Mouse (Mus musculus) neural tube, embryonic 14.5 days (tissue): ENCODE results near the gene Usp42. TPM values are rescaled to one million over a fixed set of nuclear protein-coding genes. Genes with fewer than 3 reads are reported as not detected.

Experiments
- ATAC-seq: fragments of 200-750 bp; cut with Nextera tagmentation; 2 replicates; pipeline ENCODE4 v1.8.0; 2017; ENCODE audit warnings: low read depth, mild to moderate bottlenecking, moderate TSS enrichment, moderate library complexity
- H3K27ac ChIP-seq: fragments of 300-500 bp; sonication (generic); 2 replicates; pipeline ENCODE4 v1.5.1; 2014; ENCODE audit warnings: low read depth, mild to moderate bottlenecking, control low read depth, low read length, moderate library complexity, mixed read lengths
- H3K27me3 ChIP-seq: fragments of 300-500 bp; sonication (generic); 2 replicates; pipeline ENCODE4 v1.6.1; 2014; ENCODE audit warnings: low read length; ENCODE audit not compliant: control insufficient read depth, insufficient read depth
- H3K36me3 ChIP-seq: fragments of 300-500 bp; sonication (generic); 2 replicates; pipeline ENCODE4 v1.6.1; 2014; ENCODE audit warnings: low read length, mixed read lengths; ENCODE audit not compliant: control insufficient read depth, insufficient read depth
- H3K4me1 ChIP-seq: fragments of 300-500 bp; sonication (generic); 2 replicates; pipeline ENCODE4 v1.6.1; 2014; ENCODE audit warnings: low read length; ENCODE audit not compliant: control insufficient read depth, insufficient read depth
- H3K4me2 ChIP-seq: fragments of 300-500 bp; sonication (generic); 2 replicates; pipeline ENCODE4 v1.6.1; 2014; ENCODE audit warnings: mild to moderate bottlenecking, low read depth, low read length, control low read depth
- H3K4me3 ChIP-seq: fragments of 300-500 bp; sonication (generic); 2 replicates; pipeline ENCODE4 v1.5.1; 2014; ENCODE audit warnings: low read depth, low read length, control low read depth, mixed read lengths
- H3K9ac ChIP-seq: fragments of 300-500 bp; sonication (generic); replicated peaks from 2 replicates; pipeline ENCODE4 v1.6.1; 2014; ENCODE audit warnings: low read depth, mild to moderate bottlenecking, control low read depth, low read length, mixed read lengths
- H3K9me3 ChIP-seq: fragments of 300-500 bp; sonication (generic); 2 replicates; pipeline ENCODE4 v1.6.1; 2016; ENCODE audit warnings: low read length; ENCODE audit not compliant: control insufficient read depth
- WGBS: fragments of 180-500 bp; shearing (Covaris S2); extraction: QIAGEN DNeasy Blood & Tissue Kit; methylation state at CpG from one replicate; pipeline ENCODE4 v1.1.7; 2014; 5-methylcytosine and 5-hydroxymethylcytosine counted together
- polyA plus RNA-seq: library from polyadenylated mRNA; unstranded; fragments of >200 nt; fragmentation: Nextera tagmentation; extraction: Ambion mirVana; gene quantifications from 2 replicates; pipeline ENCODE4 v1.2.1, GENCODE M21; 2014

Usp42 gene
- polyA plus RNA-seq, 1 experiment from 2014 or later = 30.6 TPM

DNA sequence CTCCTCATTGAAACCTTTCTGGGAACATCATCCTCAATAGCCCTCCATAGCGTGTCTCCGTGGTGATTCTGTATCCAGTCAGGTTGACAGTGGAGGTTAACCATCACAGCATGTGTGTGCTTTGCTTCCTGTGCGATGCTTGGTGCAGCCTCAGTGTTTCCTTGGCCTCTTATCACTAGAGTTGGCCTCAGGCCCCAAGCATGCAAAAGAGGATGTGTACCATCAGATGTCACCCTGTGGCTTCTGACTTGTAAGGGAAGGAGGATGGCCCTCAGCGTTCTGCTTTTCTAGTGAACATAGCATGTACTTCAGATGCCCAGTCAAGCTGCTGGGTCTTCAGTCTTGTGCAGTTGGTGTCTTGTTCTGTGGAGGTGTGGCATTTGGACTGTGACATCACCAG lies 33.6 kb downstream of the Usp42 start:
- Histone ChIP-seq H3K9ac (no peak overlapping the region), H3K4me2 (no peak overlapping the region), H3K27ac (no peak overlapping the region), H3K4me1 (no peaks in the 10 kb centered on the region), H3K27me3 (no peaks in the 10 kb centered on the region), H3K4me3 (no peak overlapping the region), H3K9me3 (no peaks in the 10 kb centered on the region), H3K36me3 (peaks cover 16% of the 10 kb centered on the region)
- WGBS = 97% methylated on average over 4 of the region's 4 CpGs
- no peak for ATAC-seq

- 64% methylated on average over 3 of the region's 3 CpGs for WGBS
- Histone ChIP-seq H3K4me2 (no peak overlapping the region), H3K27me3 (no peaks in the 10 kb centered on the region), H3K36me3 (peaks cover 3% of the 10 kb centered on the region; the same call in 1 of the 2 replicates), H3K27ac (no peak overlapping the region), H3K9ac (no peak overlapping the region), H3K9me3 (no peaks in the 10 kb centered on the region), H3K4me1 (no peaks in the 10 kb centered on the region), H3K4me3 (no peak overlapping the region)
- no peak for ATAC-seq
These were observed 35.8 kb downstream of the Usp42 start for GRCm38 (mm10) chr5:143696323-143696722.

- H3K4me2 ChIP-seq = no peak overlapping the region
- H3K4me3 ChIP-seq = no peak overlapping the region
- WGBS = 92% methylated on average over 5 of the region's 5 CpGs
- no peaks in the 10 kb centered on the region for H3K9me3 ChIP-seq
- no peaks in the 10 kb centered on the region for H3K4me1 ChIP-seq
- peaks cover 7% of the 10 kb centered on the region for H3K36me3 ChIP-seq
- no peak overlapping the region for H3K9ac ChIP-seq
- no peak for ATAC-seq
- no peak overlapping the region for H3K27ac ChIP-seq
- no peaks in the 10 kb centered on the region for H3K27me3 ChIP-seq
These were observed 41.2 kb downstream of the Usp42 start for GRCm38 (mm10) chr5:143690926-143691325.

GRCm38 (mm10) chr5:143690392-143690791 lies 41.7 kb downstream of the Usp42 start:
- WGBS = 90% methylated on average over 9 of the region's 9 CpGs
- Histone ChIP-seq H3K4me3 (no peak overlapping the region), H3K27me3 (no peaks in the 10 kb centered on the region), H3K9ac (no peak overlapping the region), H3K9me3 (no peaks in the 10 kb centered on the region), H3K27ac (no peak overlapping the region), H3K36me3 (peaks cover 7% of the 10 kb centered on the region), H3K4me2 (no peak overlapping the region), H3K4me1 (no peaks in the 10 kb centered on the region)
- ATAC-seq = no peak

DNA sequence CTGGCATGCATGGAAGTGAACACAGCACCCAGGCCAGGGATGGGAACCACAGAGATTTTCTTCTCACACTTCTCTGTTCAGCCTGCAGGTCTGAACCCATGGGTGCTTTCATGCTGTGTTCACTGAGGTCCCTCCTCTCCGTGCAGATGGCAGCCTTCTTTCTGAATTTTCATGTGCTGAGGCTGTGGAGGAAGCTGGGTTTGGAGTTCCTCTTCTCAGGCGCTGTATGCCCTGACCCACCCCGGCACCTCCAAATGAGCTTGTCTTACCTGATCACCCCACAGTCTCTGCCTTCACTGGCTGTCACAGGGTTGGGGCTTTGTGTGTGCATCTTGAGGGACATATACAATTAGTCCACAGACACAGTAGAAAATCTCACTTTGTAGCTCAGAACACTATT lies 44.5 kb downstream of the Usp42 start:
- Histone ChIP-seq H3K36me3 (peaks cover 7% of the 10 kb centered on the region), H3K9me3 (no peaks in the 10 kb centered on the region), H3K9ac (no peak overlapping the region), H3K27ac (no peak overlapping the region), H3K4me2 (no peak overlapping the region), H3K27me3 (no peaks in the 10 kb centered on the region), H3K4me1 (no peaks in the 10 kb centered on the region), H3K4me3 (no peak overlapping the region)
- WGBS = 100% methylated on average over 3 of the region's 3 CpGs
- no peak for ATAC-seq

GRCm38 (mm10) chr5:143686456-143686855 lies 45.6 kb downstream of the Usp42 start:
- Histone ChIP-seq H3K36me3 (peaks cover 7% of the 10 kb centered on the region), H3K4me2 (no peak overlapping the region), H3K4me1 (no peaks in the 10 kb centered on the region), H3K27ac (no peak overlapping the region), H3K4me3 (no peak overlapping the region), H3K9me3 (no peaks in the 10 kb centered on the region), H3K27me3 (no peaks in the 10 kb centered on the region), H3K9ac (no peak overlapping the region)
- 93% methylated on average over 3 of the region's 3 CpGs for WGBS
- ATAC-seq = no peak

DNA sequence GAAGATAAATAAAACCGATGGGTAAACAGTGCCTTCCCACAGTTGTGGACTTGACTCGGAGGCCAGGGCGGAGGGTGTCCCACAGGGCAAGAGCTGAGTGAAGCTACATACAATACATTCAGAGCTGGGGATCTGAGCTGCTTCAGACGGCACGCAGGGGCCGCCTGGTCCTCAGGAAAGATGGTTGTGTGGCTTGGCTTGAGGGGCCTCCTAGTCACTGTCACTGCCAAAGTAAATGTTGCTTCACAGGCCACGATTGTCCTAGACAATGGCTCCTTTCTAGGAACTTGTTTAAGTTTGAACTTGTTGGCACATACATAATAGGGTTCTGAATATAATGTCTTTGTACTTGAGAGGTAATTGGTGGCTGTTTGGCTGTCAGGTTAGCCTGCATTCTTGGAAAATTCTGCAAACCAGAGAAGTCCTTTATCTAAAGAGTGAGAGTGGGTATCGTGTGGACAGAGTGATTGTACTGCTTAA lies 47.1 kb downstream of the Usp42 start:
- no peak overlapping the region for H3K4me2 ChIP-seq
- H3K9ac ChIP-seq = no peak overlapping the region
- no peak overlapping the region for H3K4me3 ChIP-seq
- H3K4me1 ChIP-seq = no peaks in the 10 kb centered on the region
- H3K9me3 ChIP-seq = no peaks in the 10 kb centered on the region
- WGBS = 66% methylated on average over 8 of the region's 8 CpGs
- no peaks in the 10 kb centered on the region for H3K27me3 ChIP-seq
- H3K36me3 ChIP-seq = peaks cover 7% of the 10 kb centered on the region
- no peak for ATAC-seq
- no peak overlapping the region for H3K27ac ChIP-seq

- WGBS = 69% methylated on average over 6 of the region's 6 CpGs
These were observed 48.4 kb downstream of the Usp42 start for GRCm38 (mm10) chr5:143683696-143684095.

GRCm38 (mm10) chr5:143679654-143680053 lies 52.4 kb downstream of the Usp42 start:
- H3K27me3 ChIP-seq = no peaks in the 10 kb centered on the region
- WGBS = 73% methylated on average over 6 of the region's 6 CpGs
- ATAC-seq = no peak
- no peaks in the 10 kb centered on the region for H3K9me3 ChIP-seq
- H3K4me2 ChIP-seq = no peak overlapping the region
- no peaks in the 10 kb centered on the region for H3K36me3 ChIP-seq
- H3K4me3 ChIP-seq = no peak overlapping the region
- H3K27ac ChIP-seq = no peak overlapping the region
- H3K4me1 ChIP-seq = no peaks in the 10 kb centered on the region
- H3K9ac ChIP-seq = no peak overlapping the region

More at GRCm38 (mm10) chr5:143683696-143684095, 48.4 kb downstream of the Usp42 start:
- Histone ChIP-seq H3K4me3 (no peak overlapping the region), H3K9me3 (no peaks in the 10 kb centered on the region), H3K4me1 (no peaks in the 10 kb centered on the region), H3K36me3 (peaks cover 7% of the 10 kb centered on the region), H3K27ac (no peak overlapping the region), H3K27me3 (no peaks in the 10 kb centered on the region), H3K4me2 (no peak overlapping the region), H3K9ac (no peak overlapping the region)
- no peak for ATAC-seq
